Mouse (Mus musculus) Patski (cell line): Measurements from ENCODE around the gene Higd1c. TPM values are rescaled to one million over a fixed set of nuclear protein-coding genes. Genes with fewer than 3 reads are reported as not detected.
"Not testable (repeated sequence)": the region's sequence is repeated elsewhere in the genome, so short reads cannot be mapped to it uniquely, and the experiment has no call there.

Source experiments
- ATAC-seq: fragments of 100-300 bp; one replicate; pipeline ENCODE4 v1.8.0; 2021
- CTCF ChIA-PET: fragments of 350-600 bp; sonication (Branson Sonifier 250); formaldehyde crosslinking; loops from one replicate; lab custom pipeline; 2022; ENCODE audit warnings: inconsistent platforms; lab: Charles Lee
- POLR2A ChIA-PET: fragments of 350-600 bp; sonication (Branson Sonifier 250); formaldehyde crosslinking; loops from one replicate; lab custom pipeline; 2022; ENCODE audit warnings: antibody characterized with exemption, inconsistent platforms; lab: Charles Lee
- DNase-seq: peaks from one replicate; pipeline ENCODE4 v3.0.0-alpha.2; 2011; ENCODE audit warnings: low read depth, low spot score
- H3K27me3 ChIP-seq: fragments of 371-371 bp; one replicate; pipeline ENCODE4 v1.5.1; 2021
- CTCF ChIP-seq: fragments of 100-300 bp; IDR thresholded peaks from one replicate; pipeline ENCODE4 v1.5.1; 2021
- in situ Hi-C: fragments of 300-500 bp; cut with MboI; formaldehyde crosslinking; loops from 3 replicates; pipeline ENCODE4 v1.11.1; 2018; ENCODE audit warnings: low pct_unique_long_range_greater_than_20kb, mixed read lengths
- polyA plus RNA-seq: library from polyadenylated mRNA; unstranded; gene quantifications from one replicate; pipeline ENCODE4 v1.2.3, GENCODE M21; 2021

Higd1c gene
- polyA plus RNA-seq, 1 experiment from 2014 or later, result not detected

GRCm38 (mm10) chr15:100330739-100331138 lies 33.6 kb upstream of the Higd1c start:
- ATAC-seq, result no peak
- no peaks in the 10 kb centered on the region for H3K27me3 ChIP-seq
- in situ Hi-C loops, result no loop called here
- POLR2A ChIA-PET, result interaction anchor here (0.6 to 0.7 kb wide), 2 partner anchors 37 to 346 kb away, joined by 3 read pairs; no protein-coding TSS in a partner anchor
- DNase-seq, result no peak
- TF ChIP-seq CTCF, result no peak
- CTCF ChIA-PET, result no interaction called here

GRCm38 (mm10) chr15:100332077-100332961 lies 32.0 kb upstream of the Higd1c start:
- H3K27me3 ChIP-seq, POLR2A ChIA-PET, DNase-seq, in situ Hi-C loops: not testable (repeated sequence)
- peak; percentile 29 for ATAC-seq
- CTCF ChIA-PET, result interaction anchor here (1.0 kb wide), 1 partner anchor 35 kb away, joined by 5 read pairs; no protein-coding TSS in a partner anchor
- peak; percentile 13 for TF ChIP-seq CTCF

DNA sequence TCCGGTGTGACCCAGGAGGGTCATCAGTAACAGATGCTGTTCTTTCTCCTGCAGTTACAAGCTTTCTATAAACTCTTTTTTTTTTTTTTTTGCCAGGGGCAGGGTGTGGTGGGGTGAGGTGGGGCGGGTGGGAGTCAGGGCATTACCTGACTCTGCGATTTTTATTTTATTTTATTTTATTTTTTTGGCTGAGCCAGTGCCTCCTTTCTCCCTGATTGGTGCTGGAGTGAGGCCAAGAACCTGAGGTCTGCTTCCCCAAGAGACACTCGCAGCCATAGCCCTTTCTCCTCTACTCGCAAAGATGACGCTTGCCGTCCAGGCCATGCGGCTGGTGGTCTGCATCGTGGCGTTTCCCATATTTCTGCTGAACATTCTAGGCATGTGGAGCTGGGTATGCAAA lies 29.7 kb upstream of the Higd1c start, which contains the start of gene Mettl7a3:
TSS of gene Mettl7a3 (plus strand) at position 301 of the 400 bp plus-strand sequence.
- ChIA-PET POLR2A (interaction anchor here (0.8 kb wide), 1 partner anchor 36 kb away, joined by 4 read pairs; no protein-coding TSS in a partner anchor), CTCF (interaction anchor here (0.7 to 1.7 kb wide), 2 partner anchors 26 to 40 kb away, joined by 3 to 5 read pairs; no protein-coding TSS in a partner anchor)
- H3K27me3 ChIP-seq, result no peaks in the 10 kb centered on the region
- TF ChIP-seq CTCF, result no peak
- DNase-seq (no peak), ATAC-seq (no peak)
- in situ Hi-C loops, result no loop called here

DNA sequence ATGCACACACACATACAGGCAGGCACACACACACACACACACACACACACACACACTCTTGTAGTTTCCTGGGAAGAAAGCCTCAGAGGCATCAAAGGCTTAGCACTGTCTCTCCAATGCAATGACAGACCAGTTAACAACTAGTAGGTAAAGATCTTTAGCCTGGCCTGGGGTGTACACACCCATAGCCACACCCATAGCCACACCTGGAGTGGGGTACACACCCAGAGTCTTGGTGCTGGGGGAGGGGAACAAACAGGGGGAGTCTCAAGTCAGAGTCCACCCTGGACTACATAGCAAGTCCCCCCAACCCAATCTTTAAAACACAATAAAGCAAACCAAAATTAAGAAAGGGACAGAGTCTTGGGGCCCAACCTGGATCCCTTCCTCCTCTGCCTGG lies 27.0 kb upstream of the Higd1c start:
- in situ Hi-C loops, result not testable (repeated sequence)

GRCm38 (mm10) chr15:100337847-100338246 lies 26.5 kb upstream of the Higd1c start:
- ATAC-seq, POLR2A ChIA-PET, DNase-seq, in situ Hi-C loops, H3K27me3 ChIP-seq: not testable (repeated sequence)
- CTCF ChIA-PET, result interaction anchor here (0.9 to 1.1 kb wide), 2 partner anchors 13 to 36 kb away, joined by 3 to 5 read pairs; no protein-coding TSS in a partner anchor

More for the DNA sequence above, 27.0 kb upstream of the Higd1c start:
- ATAC-seq, CTCF ChIA-PET, POLR2A ChIA-PET, DNase-seq, H3K27me3 ChIP-seq: not testable (repeated sequence)

DNA sequence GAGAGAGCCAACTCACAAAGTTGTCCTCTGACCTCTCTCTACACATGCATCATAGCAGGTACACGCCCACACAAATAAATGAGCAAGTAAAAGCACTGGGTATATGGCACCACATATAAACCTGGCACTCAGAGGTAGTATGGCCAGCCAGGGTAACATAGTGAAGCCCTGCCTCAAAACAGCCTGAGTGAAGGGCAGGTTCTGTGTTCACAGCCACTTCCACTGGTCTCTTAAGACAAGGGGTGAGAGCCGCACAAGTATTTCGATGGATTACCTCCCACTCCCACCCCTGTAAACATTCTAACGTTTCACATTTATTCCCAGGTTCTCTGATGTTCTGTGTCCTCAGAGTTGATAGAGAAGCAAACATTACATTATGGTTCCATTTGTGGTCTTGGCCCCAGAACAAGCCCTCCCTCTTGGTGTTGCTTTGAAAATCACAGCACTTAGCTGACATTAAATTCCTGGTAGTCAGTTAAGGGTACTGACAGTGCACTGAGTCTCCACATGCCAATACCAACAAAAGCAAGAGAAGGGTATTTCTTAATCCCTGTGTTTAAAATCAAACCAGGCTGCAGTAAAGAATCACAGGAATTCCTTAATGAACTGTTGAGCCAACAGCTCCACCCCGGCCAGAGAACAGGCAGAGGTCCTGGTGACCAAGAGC lies 22.9 kb upstream of the Higd1c start:
- in situ Hi-C loops, POLR2A ChIA-PET, DNase-seq, H3K27me3 ChIP-seq: not testable (repeated sequence)
- ATAC-seq, result peak; percentile 67
- CTCF ChIA-PET, result interaction anchor here (1.8 to 2.7 kb wide), 3 partner anchors 30 to 33 kb away, joined by 4 to 11 read pairs (median 4); no protein-coding TSS in a partner anchor

- DNase-seq (no peak), ATAC-seq (no peak)
- ChIA-PET POLR2A (no interaction called here), CTCF (no interaction called here)
- in situ Hi-C loops, result no loop called here
- no peaks in the 10 kb centered on the region for H3K27me3 ChIP-seq
- TF ChIP-seq CTCF, result no peak
Observed at GRCm38 (mm10) chr15:100345484-100345883, 18.9 kb upstream of the Higd1c start.

DNA sequence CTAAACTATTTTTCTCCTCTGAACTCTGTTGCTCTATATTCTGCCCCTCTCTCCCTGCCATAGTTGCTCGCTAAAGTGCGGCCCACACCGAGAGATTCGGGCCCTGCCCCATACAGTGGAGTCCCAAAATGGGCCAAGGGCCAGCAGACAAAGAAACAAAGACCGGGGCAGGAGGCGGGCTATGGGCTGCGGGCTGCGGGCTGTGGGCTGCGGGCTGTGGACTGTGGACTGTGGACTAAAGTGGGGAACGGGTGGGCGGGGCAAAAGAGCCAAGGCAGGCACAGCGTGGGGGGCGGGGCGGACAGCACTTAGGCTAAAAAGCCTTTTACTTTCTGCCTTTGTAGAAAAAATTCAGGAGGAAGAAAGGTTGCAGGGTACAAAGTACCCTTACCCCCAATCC lies 17.6 kb upstream of the Higd1c start:
- ATAC-seq, result no peak
- POLR2A ChIA-PET, result no interaction called here
- in situ Hi-C loops, result no loop called here
- no peaks in the 10 kb centered on the region for H3K27me3 ChIP-seq
- DNase-seq, result no peak
- CTCF ChIA-PET, result interaction anchor here (1.2 kb wide), 1 partner anchor 21 kb away, joined by 4 read pairs; no protein-coding TSS in a partner anchor
- no peak for TF ChIP-seq CTCF

GRCm38 (mm10) chr15:100349496-100349895 lies 14.8 kb upstream of the Higd1c start:
- peak; percentile 83 for DNase-seq
- ChIA-PET POLR2A (no interaction called here), CTCF (interaction anchor here (1.2 kb wide), 1 partner anchor 26 kb away, joined by 4 read pairs; no protein-coding TSS in a partner anchor)
- no peak for TF ChIP-seq CTCF
- in situ Hi-C loops, result no loop called here
- peak; percentile 76 for ATAC-seq
- no peaks in the 10 kb centered on the region for H3K27me3 ChIP-seq

DNA sequence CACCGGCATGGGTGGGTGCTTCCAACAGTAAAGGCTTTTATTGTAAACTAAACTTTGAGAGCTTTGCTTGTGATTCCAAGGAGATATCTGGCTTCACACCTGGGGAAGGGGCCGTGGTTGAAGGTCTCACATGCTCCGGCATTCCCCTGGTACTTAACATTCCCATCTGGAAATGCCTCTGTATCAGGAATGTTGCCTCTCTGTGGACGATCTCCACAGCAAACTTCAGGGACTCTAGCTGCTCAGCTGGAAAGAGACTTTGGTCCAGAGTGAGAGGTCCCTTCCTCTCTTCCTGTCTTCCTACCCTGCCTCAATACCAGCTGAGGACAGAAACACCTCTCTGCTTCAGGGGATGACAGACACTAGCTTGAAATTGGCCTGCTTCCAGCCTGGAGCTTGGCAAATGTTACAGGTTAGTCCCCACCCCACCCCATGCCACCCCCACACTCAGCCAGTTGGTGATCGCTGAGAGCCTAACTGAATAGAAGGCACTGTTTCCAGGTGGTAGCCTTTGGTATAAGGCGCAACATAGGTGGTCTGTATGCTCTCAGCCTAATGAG lies 12.8 kb upstream of the Higd1c start:
- TF ChIP-seq CTCF, result no peak
- H3K27me3 ChIP-seq, result no peaks in the 10 kb centered on the region
- CTCF ChIA-PET, result interaction anchor here (1.8 kb wide), 1 partner anchor 13 kb away, joined by 5 read pairs; no protein-coding TSS in a partner anchor
- no peak for ATAC-seq
- in situ Hi-C loops, result no loop called here
- DNase-seq, result no peak
- POLR2A ChIA-PET, result interaction anchor here (0.6 to 1.0 kb wide), 3 partner anchors 16 to 100 kb away, joined by 3 read pairs; no protein-coding TSS in a partner anchor
